Mouse (Mus musculus) liver, postnatal 0 days (tissue): ENCODE results near the gene Hnrnpu.

Experiments
- CTCF ChIP-seq: sonication (generic); IDR thresholded peaks from 2 replicates; pipeline ENCODE4 v1.5.1; 2016; ENCODE audit warnings: antibody characterized with exemption, low read depth
- EP300 ChIP-seq: IDR thresholded peaks from 2 replicates; pipeline ENCODE4 v1.6.1; 2016; ENCODE audit warnings: antibody characterized with exemption, low read depth, mild to moderate bottlenecking

GRCm38 (mm10) chr1:178313039-178313597 is 24.5 kb downstream of the Hnrnpu start:
- TF ChIP-seq CTCF (no peak), EP300 (0 out of 2 replicates have a peak, but pooled peaks have one; percentile 29)
